Mouse (Mus musculus) liver, adult 2 months (tissue): ENCODE results near the gene Foxp4. TPM values are rescaled to one million over a fixed set of nuclear protein-coding genes. Genes with fewer than 3 reads are reported as not detected.
A peak's percentile ranks its signal among the peaks of the same experiment; 100 is the strongest.

Source experiments
- DNase-seq: peaks from one replicate; pipeline ENCODE4 v3.0.0-alpha.2; 2011; ENCODE audit warnings: low read depth, low spot score; ENCODE audit errors: extremely low read depth
- H3K27ac ChIP-seq: fragments of 200-500 bp; replicated peaks from 2 replicates; pipeline ENCODE4 v1.5.1; 2012; ENCODE audit warnings: low read depth, mild to moderate bottlenecking, control low read depth, inconsistent platforms, low read length; ENCODE audit not compliant: insufficient read depth
- H3K27me3 ChIP-seq: fragments of 200-500 bp; 2 replicates; pipeline ENCODE4 v1.6.1; 2012; ENCODE audit warnings: mild to moderate bottlenecking, moderate library complexity, low read length, inconsistent platforms; ENCODE audit not compliant: control insufficient read depth, insufficient read depth
- H3K36me3 ChIP-seq: fragments of 200-500 bp; 2 replicates; pipeline ENCODE4 v1.6.1; 2012; ENCODE audit warnings: low read length, inconsistent platforms; ENCODE audit not compliant: control insufficient read depth, insufficient read depth
- H3K4me1 ChIP-seq: fragments of 200-500 bp; 2 replicates; pipeline ENCODE4 v1.6.1; 2011; ENCODE audit warnings: low read length; ENCODE audit not compliant: control insufficient read depth, insufficient read depth
- H3K4me3 ChIP-seq: fragments of 200-500 bp; 2 replicates; pipeline ENCODE4 v1.5.1; 2011; ENCODE audit warnings: low read depth, mild to moderate bottlenecking, control low read depth, low read length, moderate library complexity; ENCODE audit not compliant: insufficient read depth
- H3K79me2 ChIP-seq: fragments of 200-500 bp; 2 replicates; pipeline ENCODE4 v1.6.1; 2012; ENCODE audit warnings: inconsistent platforms, mild to moderate bottlenecking, low read length, moderate library complexity; ENCODE audit not compliant: control insufficient read depth, insufficient read depth
- H3K9ac ChIP-seq: fragments of 200-500 bp; 2 replicates; pipeline ENCODE4 v1.6.1; 2012; ENCODE audit warnings: low read depth, mild to moderate bottlenecking, control low read depth, inconsistent platforms, low read length
- CTCF ChIP-seq: fragments of 200-500 bp; IDR thresholded peaks from 2 replicates; pipeline ENCODE4 v1.5.1; 2011; ENCODE audit warnings: low read depth, low read length, control low read depth
- POLR2A ChIP-seq: fragments of 200-500 bp; IDR thresholded peaks from 2 replicates; pipeline ENCODE4 v1.6.1; 2011; ENCODE audit warnings: low read length, control low read depth; ENCODE audit not compliant: insufficient read depth; ENCODE audit errors: extremely low read depth
- WGBS: fragments of 180-500 bp; shearing (Covaris S2); methylation state at CpG from one replicate; pipeline ENCODE4 v1.1.7; 2018; 5-methylcytosine and 5-hydroxymethylcytosine counted together
- polyA plus RNA-seq: library from polyadenylated mRNA; depleted of rRNA; stranded (reverse); fragments of >200 nt; gene quantifications from 2 replicates; pipeline ENCODE4 v1.2.3, GENCODE M21; 2012
- total RNA-seq: library from RNA; depleted of rRNA; stranded (reverse); fragments of >200 nt; gene quantifications from 2 replicates; pipeline ENCODE4 v1.2.3, GENCODE M21; 2014

Foxp4 gene
- total and polyA plus RNA-seq, 2 experiments = 2.0 to 24.6 TPM

GRCm38 (mm10) chr17:47937926-47938600 is 13.6 kb upstream of the Foxp4 start:
- Histone ChIP-seq H3K9ac (no peak overlapping the region), H3K27ac (no peak overlapping the region), H3K4me3 (no peak overlapping the region), H3K79me2 (no peaks in the 10 kb centered on the region), H3K27me3 (no peaks in the 10 kb centered on the region), H3K4me1 (no peaks in the 10 kb centered on the region), H3K36me3 (no peaks in the 10 kb centered on the region)
- DNase-seq = no peak
- 81% methylated on average over 10 of the region's 10 CpGs for WGBS
- TF ChIP-seq POLR2A = no peak
- no peak for TF ChIP-seq CTCF

- 58% methylated on average over 4 of the region's 4 CpGs for WGBS
Observed at GRCm38 (mm10) chr17:47936591-47936990, 12.1 kb upstream of the Foxp4 start.

GRCm38 (mm10) chr17:47929431-47929830 is 5.0 kb upstream of the Foxp4 start:
- Histone ChIP-seq H3K27me3 (no peaks in the 10 kb centered on the region), H3K79me2 (no peaks in the 10 kb centered on the region), H3K4me1 (peaks cover 2% of the 10 kb centered on the region), H3K9ac (no peak overlapping the region), H3K36me3 (no peaks in the 10 kb centered on the region), H3K27ac (no peak overlapping the region), H3K4me3 (no peak overlapping the region)
- WGBS = 93% methylated on average over 4 of the region's 4 CpGs
- TF ChIP-seq POLR2A (no peak), CTCF (peak; percentile 10; the same call in 1 of the 2 replicates)
- DNase-seq = no peak

More at GRCm38 (mm10) chr17:47936591-47936990, 12.1 kb upstream of the Foxp4 start:
- H3K4me3 ChIP-seq = no peak overlapping the region
- no peak overlapping the region for H3K27ac ChIP-seq
- no peaks in the 10 kb centered on the region for H3K79me2 ChIP-seq
- H3K27me3 ChIP-seq = no peaks in the 10 kb centered on the region
- H3K4me1 ChIP-seq = no peaks in the 10 kb centered on the region
- TF ChIP-seq POLR2A = no peak
- TF ChIP-seq CTCF = no peak
- H3K9ac ChIP-seq = no peak overlapping the region
- H3K36me3 ChIP-seq = no peaks in the 10 kb centered on the region
- peak; percentile 52 for DNase-seq

GRCm38 (mm10) chr17:47925988-47926387 is 1.5 kb upstream of the Foxp4 start:
- no peaks in the 10 kb centered on the region for H3K36me3 ChIP-seq
- DNase-seq = peak; percentile 74
- no peak overlapping the region for H3K27ac ChIP-seq
- 26% methylated on average over 10 of the region's 10 CpGs for WGBS
- H3K27me3 ChIP-seq = no peaks in the 10 kb centered on the region
- H3K9ac ChIP-seq = no peak overlapping the region
- H3K4me3 ChIP-seq = no peak overlapping the region
- H3K79me2 ChIP-seq = peaks cover 7% of the 10 kb centered on the region; the same call in 1 of the 2 replicates
- no peak for TF ChIP-seq POLR2A
- TF ChIP-seq CTCF = no peak
- peaks cover 6% of the 10 kb centered on the region for H3K4me1 ChIP-seq

GRCm38 (mm10) chr17:47925340-47925926 is 988 bp upstream of the Foxp4 start:
- H3K9ac ChIP-seq = peak overlapping the region; percentile 48; the same call in 1 of the 2 replicates
- no peaks in the 10 kb centered on the region for H3K27me3 ChIP-seq
- DNase-seq = no peak
- H3K27ac ChIP-seq = no peak overlapping the region; the same call in 1 of the 2 replicates
- peak overlapping the region; percentile 83; the same call in 1 of the 2 replicates for H3K4me3 ChIP-seq
- H3K36me3 ChIP-seq = no peaks in the 10 kb centered on the region
- H3K4me1 ChIP-seq = peaks cover 6% of the 10 kb centered on the region
- WGBS = 9% methylated on average over 13 of the region's 13 CpGs
- H3K79me2 ChIP-seq = peaks cover 10% of the 10 kb centered on the region; the same call in 1 of the 2 replicates
- TF ChIP-seq CTCF (no peak), POLR2A (no peak)
